Mouse (Mus musculus) limb, embryonic 13.5 days (tissue): ENCODE measurements around the gene Orai3. TPM values are rescaled to one million over a fixed set of nuclear protein-coding genes. Genes with fewer than 3 reads are reported as not detected.
"Not testable (repeated sequence)": the region's sequence is repeated elsewhere in the genome, so short reads cannot be mapped to it uniquely, and the experiment has no call there.

Experiments
- ATAC-seq: fragments of 200-750 bp; cut with Nextera tagmentation; 2 replicates; pipeline ENCODE4 v1.8.0; 2017; ENCODE audit warnings: low read depth, moderate number of reproducible peaks, moderate TSS enrichment; ENCODE audit not compliant: low FRiP score
- H3K27ac ChIP-seq: fragments of 300-500 bp; sonication (generic); 2 replicates; pipeline ENCODE4 v1.5.1; 2015; ENCODE audit warnings: inconsistent platforms, mild to moderate bottlenecking, moderate library complexity
- H3K27me3 ChIP-seq: fragments of 300-500 bp; sonication (generic); 2 replicates; pipeline ENCODE4 v1.6.1; 2015; ENCODE audit warnings: mild to moderate bottlenecking, inconsistent platforms
- H3K36me3 ChIP-seq: fragments of 300-500 bp; sonication (generic); 2 replicates; pipeline ENCODE4 v1.6.1; 2015; ENCODE audit warnings: inconsistent platforms, mild to moderate bottlenecking, moderate library complexity
- H3K4me1 ChIP-seq: fragments of 300-500 bp; sonication (generic); 2 replicates; pipeline ENCODE4 v1.6.1; 2015; ENCODE audit warnings: inconsistent platforms
- H3K4me2 ChIP-seq: fragments of 300-500 bp; sonication (generic); replicated peaks from 2 replicates; pipeline ENCODE4 v1.6.1; 2015; ENCODE audit warnings: inconsistent platforms, mild to moderate bottlenecking, moderate library complexity
- H3K4me3 ChIP-seq: fragments of 300-500 bp; sonication (generic); 2 replicates; pipeline ENCODE4 v1.5.1; 2015; ENCODE audit warnings: moderate library complexity, mild to moderate bottlenecking, inconsistent platforms
- H3K9ac ChIP-seq: fragments of 300-500 bp; sonication (generic); 2 replicates; pipeline ENCODE4 v1.6.1; 2015; ENCODE audit warnings: mild to moderate bottlenecking, inconsistent platforms
- H3K9me3 ChIP-seq: fragments of 300-500 bp; sonication (generic); 2 replicates; pipeline ENCODE4 v1.6.1; 2016; ENCODE audit warnings: inconsistent platforms
- WGBS: fragments of 180-500 bp; shearing (Covaris S2); methylation state at CpG from one replicate; pipeline ENCODE4 v1.1.7; 2015; 5-methylcytosine and 5-hydroxymethylcytosine counted together
- polyA plus RNA-seq: library from polyadenylated mRNA; unstranded; fragments of >200 nt; fragmentation: Nextera tagmentation; extraction: Ambion mirVana; gene quantifications from 2 replicates; pipeline ENCODE4 v1.2.1, GENCODE M21; 2015

The Orai3 gene
- polyA plus RNA-seq, 1 experiment from 2014 or later = 20.1 TPM

- no peak overlapping the region for H3K4me3 ChIP-seq
- ATAC-seq = no peak
- no peak overlapping the region for H3K4me2 ChIP-seq
- no peaks in the 10 kb centered on the region for H3K27me3 ChIP-seq
- peaks cover 17% of the 10 kb centered on the region for H3K4me1 ChIP-seq
- peaks cover 54% of the 10 kb centered on the region for H3K36me3 ChIP-seq
- 93% methylated on average over 19 of the region's 19 CpGs for WGBS
- peak overlapping the region; percentile 73; the same call in 1 of the 2 replicates for H3K27ac ChIP-seq
- no peaks in the 10 kb centered on the region for H3K9me3 ChIP-seq
- peak overlapping the region; percentile 13; the same call in 1 of the 2 replicates for H3K9ac ChIP-seq
Measured at GRCm38 (mm10) chr7:127767671-127768345, 1.8 kb upstream of the Orai3 start.

GRCm38 (mm10) chr7:127768346-127768996 lies 1.1 kb upstream of the Orai3 start:
- peak overlapping the region; percentile 73 for H3K27ac ChIP-seq
- H3K4me3 ChIP-seq = no peak overlapping the region
- H3K36me3 ChIP-seq = peaks cover 51% of the 10 kb centered on the region
- H3K4me1 ChIP-seq = peaks cover 17% of the 10 kb centered on the region
- peak; percentile 1; the same call in 1 of the 2 replicates for ATAC-seq
- H3K4me2 ChIP-seq = peak overlapping the region; percentile 91
- H3K9ac ChIP-seq = no peak overlapping the region
- no peaks in the 10 kb centered on the region for H3K27me3 ChIP-seq
- WGBS = 51% methylated on average over 13 of the region's 13 CpGs
- H3K9me3 ChIP-seq = no peaks in the 10 kb centered on the region

- H3K27ac ChIP-seq = peak overlapping the region; percentile 95
- H3K9me3 ChIP-seq = no peaks in the 10 kb centered on the region
- H3K36me3 ChIP-seq = peaks cover 49% of the 10 kb centered on the region
- WGBS = under 1% methylated on average over 16 of the region's 16 CpGs
- peak overlapping the region; percentile 91 for H3K4me2 ChIP-seq
- peak overlapping the region; percentile 92 for H3K9ac ChIP-seq
- H3K27me3 ChIP-seq = no peaks in the 10 kb centered on the region
- peaks cover 22% of the 10 kb centered on the region for H3K4me1 ChIP-seq
- ATAC-seq = peak; percentile 90
- peak overlapping the region; percentile 73 for H3K4me3 ChIP-seq
Measured at GRCm38 (mm10) chr7:127768997-127769593, 520 bp upstream of the Orai3 start.

GRCm38 (mm10) chr7:127770039-127770905 lies 657 bp downstream of the Orai3 start:
- peaks cover 37% of the 10 kb centered on the region for H3K36me3 ChIP-seq
- peak overlapping the region; percentile 92 for H3K9ac ChIP-seq
- H3K27me3 ChIP-seq = no peaks in the 10 kb centered on the region
- peaks cover 25% of the 10 kb centered on the region for H3K4me1 ChIP-seq
- under 1% methylated on average over 27 of the region's 27 CpGs for WGBS
- peak overlapping the region; percentile 91 for H3K4me2 ChIP-seq
- peak overlapping the region; percentile 95 for H3K27ac ChIP-seq
- peak overlapping the region; percentile 73 for H3K4me3 ChIP-seq
- ATAC-seq = peak; percentile 22
- no peaks in the 10 kb centered on the region for H3K9me3 ChIP-seq

- Histone ChIP-seq H3K27ac (peak overlapping the region; percentile 95; the same call in 1 of the 2 replicates), H3K4me2 (peak overlapping the region; percentile 91), H3K4me3 (peak overlapping the region; percentile 73; the same call in 1 of the 2 replicates), H3K4me1 (peaks cover 32% of the 10 kb centered on the region), H3K36me3 (peaks cover 27% of the 10 kb centered on the region), H3K9ac (peak overlapping the region; percentile 92; the same call in 1 of the 2 replicates), H3K27me3 (no peaks in the 10 kb centered on the region), H3K9me3 (no peaks in the 10 kb centered on the region)
- WGBS = 74% methylated on average over 5 of the region's 5 CpGs
- ATAC-seq = no peak
Measured at GRCm38 (mm10) chr7:127771262-127771661, 1.6 kb downstream of the Orai3 start.

GRCm38 (mm10) chr7:127772080-127772479 lies 2.5 kb downstream of the Orai3 start:
- no peak for ATAC-seq

GRCm38 (mm10) chr7:127772557-127772956 lies 2.9 kb downstream of the Orai3 start:
- no peak for ATAC-seq
- WGBS = 86% methylated on average over 1 of the region's 1 CpGs
- no peaks in the 10 kb centered on the region for H3K27me3 ChIP-seq

More at GRCm38 (mm10) chr7:127772080-127772479, 2.5 kb downstream of the Orai3 start:
- H3K9ac ChIP-seq = no peak overlapping the region
- 77% methylated on average over 3 of the region's 3 CpGs for WGBS
- peaks cover 19% of the 10 kb centered on the region for H3K36me3 ChIP-seq
- no peaks in the 10 kb centered on the region for H3K27me3 ChIP-seq
- no peak overlapping the region for H3K4me2 ChIP-seq
- peaks cover 32% of the 10 kb centered on the region for H3K4me1 ChIP-seq
- no peak overlapping the region for H3K4me3 ChIP-seq
- H3K27ac ChIP-seq = no peak overlapping the region
- no peaks in the 10 kb centered on the region for H3K9me3 ChIP-seq

GRCm38 (mm10) chr7:127773664-127774384 lies 4.2 kb downstream of the Orai3 start:
- Histone ChIP-seq H3K4me3 (no peak overlapping the region), H3K36me3 (peaks cover 10% of the 10 kb centered on the region; the same call in 1 of the 2 replicates), H3K4me1 (peaks cover 36% of the 10 kb centered on the region), H3K27me3 (no peaks in the 10 kb centered on the region), H3K9me3 (no peaks in the 10 kb centered on the region), H3K4me2 (no peak overlapping the region), H3K27ac (no peak overlapping the region), H3K9ac (0 out of 2 replicates have a peak overlapping the region, but pooled peaks have one; percentile 2)
- 40% methylated on average over 9 of the region's 9 CpGs for WGBS
- no peak for ATAC-seq

More at GRCm38 (mm10) chr7:127772557-127772956, 2.9 kb downstream of the Orai3 start:
- H3K27ac ChIP-seq = no peak overlapping the region
- no peaks in the 10 kb centered on the region for H3K9me3 ChIP-seq
- H3K36me3 ChIP-seq = peaks cover 14% of the 10 kb centered on the region
- no peak overlapping the region for H3K4me2 ChIP-seq
- peaks cover 32% of the 10 kb centered on the region for H3K4me1 ChIP-seq
- H3K9ac ChIP-seq = no peak overlapping the region
- no peak overlapping the region for H3K4me3 ChIP-seq

- H3K4me1 ChIP-seq = peaks cover 34% of the 10 kb centered on the region
- H3K4me3 ChIP-seq = peak overlapping the region; percentile 74
- H3K9me3 ChIP-seq, ATAC-seq, H3K27me3 ChIP-seq: not testable (repeated sequence)
- peak overlapping the region; percentile 81 for H3K4me2 ChIP-seq
- 74% methylated on average over 7 of the region's 7 CpGs for WGBS
- peak overlapping the region; percentile 97 for H3K27ac ChIP-seq
- peak overlapping the region; percentile 92 for H3K9ac ChIP-seq
- peaks cover 30% of the 10 kb centered on the region for H3K36me3 ChIP-seq
Measured at GRCm38 (mm10) chr7:127775837-127776236, 6.2 kb downstream of the Orai3 start.

GRCm38 (mm10) chr7:127776426-127776825 lies 6.8 kb downstream of the Orai3 start, which contains the start of gene Setd1a:
TSS of gene Setd1a (plus strand) at chr7:127776670.
- no peaks in the 10 kb centered on the region for H3K9me3 ChIP-seq
- H3K4me2 ChIP-seq = peak within 1 kb of the TSS; percentile 81
- H3K9ac ChIP-seq = peak within 1 kb of the TSS; percentile 92
- WGBS = under 1% methylated on average over 23 of the region's 23 CpGs
- H3K36me3 ChIP-seq = peaks cover 36% of the 10 kb centered on the region
- H3K4me1 ChIP-seq = peaks cover 30% of the 10 kb centered on the region
- no peaks in the 10 kb centered on the region for H3K27me3 ChIP-seq
- peak within 1 kb of the TSS; percentile 74 for H3K4me3 ChIP-seq
- peak within 1 kb of the TSS; percentile 97 for H3K27ac ChIP-seq
- peak; percentile 64 for ATAC-seq
